Mouse (Mus musculus): ENCODE results near the gene Anapc15.

DNA sequence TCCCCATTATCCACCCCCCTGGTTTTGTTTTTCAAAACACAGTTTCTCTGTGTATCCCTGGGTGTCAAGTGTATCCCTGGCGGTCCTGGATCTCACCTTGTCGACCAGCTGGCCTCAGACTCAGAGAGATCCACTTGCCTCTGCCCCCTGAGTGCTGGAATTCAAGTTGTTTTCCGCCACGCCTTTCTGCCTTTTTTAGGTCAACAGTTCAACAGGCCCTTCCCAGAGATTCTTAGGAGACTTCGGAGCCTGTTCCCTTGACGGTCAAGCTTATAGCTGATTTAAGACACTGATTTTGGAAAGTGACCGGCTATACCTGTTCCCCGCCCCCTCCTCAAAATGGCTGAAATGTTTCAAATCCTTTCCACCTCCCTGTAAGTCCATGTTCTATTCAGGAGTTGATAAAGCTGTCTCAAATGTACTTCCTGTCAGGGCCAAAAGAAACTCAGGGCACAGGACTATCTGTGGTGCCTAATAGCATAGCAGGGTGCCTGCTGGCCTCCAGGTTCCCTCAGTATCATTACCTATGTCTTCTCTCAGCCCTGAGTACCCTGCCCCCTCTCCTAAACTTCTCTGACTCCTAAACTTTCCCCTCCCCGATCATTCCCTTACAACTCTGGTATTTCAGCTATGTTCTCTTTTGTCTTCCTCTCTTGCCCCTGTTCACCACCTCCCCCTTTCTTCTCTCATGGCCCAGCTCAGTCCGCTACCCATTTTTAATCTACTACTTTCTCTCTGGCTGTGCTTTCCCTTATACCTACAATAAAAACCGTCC is 3.2 kb downstream of the Anapc15 start:
- TF ChIP-seq CTCF (IDR thresholded peaks at IDR 0.05; ENCODE audit: low read depth) (no peak), EP300 (IDR thresholded peaks at IDR 0.05; ENCODE audit: low read depth) (no peak)

Data from liver, postnatal 0 days (tissue).